ENCODE assay signal across 8 mouse cellular contexts in the genomic region with DNA sequence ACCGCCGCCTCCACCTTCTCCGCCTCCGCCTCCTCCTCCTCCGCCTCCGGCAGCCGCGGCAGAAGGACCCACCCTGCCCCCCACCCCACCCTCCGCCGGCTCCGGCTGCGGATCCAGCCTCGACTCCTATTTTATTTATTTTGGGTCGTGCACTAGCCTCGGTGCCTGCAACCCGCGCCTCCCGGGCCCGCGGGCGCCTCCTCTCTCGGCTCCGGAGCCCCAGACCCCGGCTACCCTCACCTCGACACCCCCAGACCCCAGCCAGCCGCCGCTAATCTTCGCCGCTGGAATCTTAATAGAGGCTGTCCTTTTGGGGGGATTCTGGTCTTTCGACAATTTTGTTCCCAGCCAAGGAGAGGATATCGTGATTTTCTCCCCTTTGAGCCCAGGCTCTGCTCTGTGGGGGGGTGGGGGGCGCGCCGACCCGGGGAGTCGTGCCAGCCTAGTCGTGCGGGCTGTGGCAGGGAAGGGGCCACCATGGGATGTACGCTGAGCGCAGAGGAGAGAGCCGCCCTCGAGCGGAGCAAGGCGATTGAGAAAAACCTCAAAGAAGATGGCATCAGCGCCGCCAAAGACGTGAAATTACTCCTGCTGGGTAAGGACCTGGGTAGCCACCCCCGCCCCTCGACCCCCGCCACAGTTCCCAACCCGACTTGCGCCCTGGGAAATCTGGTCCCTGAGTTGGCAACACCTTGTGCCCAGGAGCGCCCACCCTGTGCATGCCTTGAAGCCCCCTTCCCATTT. TPM values are rescaled to one million over a fixed set of nuclear protein-coding genes. Genes with fewer than 3 reads are reported as not detected.
DNase-seq lines count a peak whose midpoint lies in the region; ATAC-seq and TF ChIP-seq lines count a peak whose summit lies in the region.

No protein-coding gene starts in this region.

- peaks cover 3% of the 10 kb centered on the region; the same call in 1 of the 2 replicates for H3K27me3 ChIP-seq in kidney, adult 2 months (replicated peaks; ENCODE audit: control insufficient read depth, insufficient read depth, low read length)
- H3K27me3 ChIP-seq in E14TG2a.4 (ENCODE audit: insufficient read depth, low read length): peaks cover 67% of the 10 kb centered on the region
- peaks cover 24% of the 10 kb centered on the region for H3K27me3 ChIP-seq in intestine, embryonic 14.5 days (replicated peaks; ENCODE audit: control insufficient read depth, insufficient read depth, low read length)
- no peaks in the 10 kb centered on the region for H3K27me3 ChIP-seq in neural tube, embryonic 12.5 days (replicated peaks)

- H3K36me3 ChIP-seq in kidney, adult 2 months (ENCODE audit: control insufficient read depth, insufficient read depth, low read length): no peaks in the 10 kb centered on the region
- H3K36me3 ChIP-seq in E14TG2a.4 (ENCODE audit: insufficient read depth, low read length): no peaks in the 10 kb centered on the region
- no peaks in the 10 kb centered on the region for H3K36me3 ChIP-seq in intestine, embryonic 14.5 days (ENCODE audit: control insufficient read depth, insufficient read depth, low read length)
- no peaks in the 10 kb centered on the region for H3K36me3 ChIP-seq in neural tube, embryonic 12.5 days

- no peaks in the 10 kb centered on the region for H3K9me3 ChIP-seq in E14TG2a.4 (ENCODE audit: low read length)
- H3K9me3 ChIP-seq in intestine, embryonic 14.5 days (ENCODE audit: control insufficient read depth, low read length): no peaks in the 10 kb centered on the region
- H3K9me3 ChIP-seq in neural tube, embryonic 12.5 days: no peaks in the 10 kb centered on the region

- ATAC-seq in intestine, embryonic 14.5 days (replicated peaks; ENCODE audit: low FRiP score, low TSS enrichment, low read depth): no peak
- peak; percentile 23 for ATAC-seq in neural tube, embryonic 12.5 days (ENCODE audit: low FRiP score, low read depth)

- WGBS in kidney, adult 2 months: 2% methylated on average over 50 of the region's 53 CpGs
- 2% methylated on average over 51 of the region's 53 CpGs for WGBS in intestine, embryonic 14.5 days
- WGBS in neural tube, embryonic 12.5 days: under 1% methylated on average over 44 of the region's 53 CpGs

- peak overlapping the region; percentile 74 for H3K4me2 ChIP-seq in intestine, embryonic 14.5 days (ENCODE audit: low read length)
- peak overlapping the region; percentile 64 for H3K4me2 ChIP-seq in neural tube, embryonic 12.5 days (replicated peaks)

- DNase-seq in kidney, adult 2 months: no peak
- no peak for DNase-seq in kidney, adult 8-10 months
- DNase-seq in cerebellum, postnatal 25 days: peak; percentile 63 to 70
- no peak for DNase-seq in intestine, embryonic 14.5 days (ENCODE audit: low spot score)
- no peak for DNase-seq in T-cell, adult 2 months (ENCODE audit: low spot score)
- DNase-seq in frontal cortex, postnatal 14 days (ENCODE audit: low spot score in 2 of 2): no peak

- no peak for TF ChIP-seq CTCF in kidney, adult 2 months (conservative IDR thresholded peaks at IDR 0.05; ENCODE audit: insufficient read depth, insufficient read length, low read depth, low read length)
- TF ChIP-seq CTCF in E14TG2a.4 (conservative IDR thresholded peaks at IDR 0.05; ENCODE audit: low read length): no peak

- no peaks in the 10 kb centered on the region for H3K4me1 ChIP-seq in kidney, adult 2 months (ENCODE audit: control insufficient read depth, insufficient read depth, low read length)
- peaks cover 31% of the 10 kb centered on the region for H3K4me1 ChIP-seq in E14TG2a.4 (replicated peaks; ENCODE audit: low read depth, low read length)
- peaks cover 19% of the 10 kb centered on the region for H3K4me1 ChIP-seq in intestine, embryonic 14.5 days (replicated peaks; ENCODE audit: control insufficient read depth, insufficient read depth, low read length)
- H3K4me1 ChIP-seq in neural tube, embryonic 12.5 days: peaks cover 28% of the 10 kb centered on the region

- peak overlapping the region; percentile 54 for H3K4me3 ChIP-seq in kidney, adult 2 months (ENCODE audit: insufficient read depth, low read depth, low read length)
- H3K4me3 ChIP-seq in E14TG2a.4 (replicated peaks; ENCODE audit: low read length): peak overlapping the region; percentile 85
- H3K4me3 ChIP-seq in intestine, embryonic 14.5 days (ENCODE audit: low read depth, low read length): peak overlapping the region; percentile 59
- H3K4me3 ChIP-seq in neural tube, embryonic 12.5 days: peak overlapping the region; percentile 72

- no peak overlapping the region for H3K27ac ChIP-seq in kidney, adult 2 months (ENCODE audit: insufficient read depth, low read depth, low read length)
- peak overlapping the region; percentile 69; the same call in 1 of the 2 replicates for H3K27ac ChIP-seq in intestine, embryonic 14.5 days (ENCODE audit: low read depth)
- H3K27ac ChIP-seq in neural tube, embryonic 12.5 days: peak overlapping the region; percentile 74

- H3K9ac ChIP-seq in intestine, embryonic 14.5 days (ENCODE audit: low read length): peak overlapping the region; percentile 60
- H3K9ac ChIP-seq in neural tube, embryonic 12.5 days: peak overlapping the region; percentile 87

- no peak for TF ChIP-seq POLR2A in kidney, adult 2 months (IDR thresholded peaks at IDR 0.05; ENCODE audit: low read depth, low read length)

RNA-seq across cellular contexts. Expression of a gene that starts 1.3 kb away (rescaled TPM):
- polyA plus RNA-seq in kidney, adult 2 months (2012; rRNA removed): 4.6 and 4.9 TPM in 2 replicates
- 14.3 and 14.8 TPM in 2 replicates for polyA plus RNA-seq in intestine, embryonic 14.5 days (2014; fragmentation: Nextera tagmentation; extraction: Ambion mirVana)
- 90.6 and 92.7 TPM in 2 replicates for polyA plus RNA-seq in neural tube, embryonic 12.5 days (2016; fragmentation: Nextera tagmentation; extraction: Ambion mirVana)

Comparison
In these comparisons a context has a peak if more than half of its experiments do, and no peak if none do; other contexts are left out.
1. DNase-seq: peak in cerebellum, postnatal 25 days (2 of 2); none in kidney, adult 2 months (single experiment), kidney, adult 8-10 months (0 of 2), intestine, embryonic 14.5 days (single experiment), T-cell, adult 2 months (single experiment) and frontal cortex, postnatal 14 days (0 of 2).
2. Peak in every context shown above with its lines, with median percentiles within 50 percentile points of each other: H3K4me3 ChIP-seq.